Mouse (Mus musculus): ENCODE data around the gene Tmbim7. TPM values are rescaled to one million over a fixed set of nuclear protein-coding genes. Genes with fewer than 3 reads are reported as not detected.

The Tmbim7 gene
- total RNA-seq, 2 experiments from 2014 or later: not detected

- intact Hi-C loops (cut with DNase I): no loop called here
- no peak for DNase-seq
Observed at GRCm38 (mm10) chr5:3653801-3654200, 2.8 kb downstream of the Tmbim7 start.

GRCm38 (mm10) chr5:3657085-3657484, 6.1 kb downstream of the Tmbim7 start, which contains the start of gene Gatad1:
Gatad1 (minus strand) TSS chr5:3657185.
- intact Hi-C loops (cut with DNase I): no loop called here

GRCm38 (mm10) chr5:3665225-3665624, 14.2 kb downstream of the Tmbim7 start:
- DNase-seq: no peak
- intact Hi-C loops (cut with DNase I): no loop called here

More at GRCm38 (mm10) chr5:3657085-3657484, 6.1 kb downstream of the Tmbim7 start, which contains the start of gene Gatad1:
- no peak for DNase-seq

- intact Hi-C loops (cut with DNase I): no loop called here
- no peak for DNase-seq
Observed at GRCm38 (mm10) chr5:3666585-3666984, 15.6 kb downstream of the Tmbim7 start.

- DNase-seq: no peak
- intact Hi-C loops (cut with DNase I): no loop called here
Observed at GRCm38 (mm10) chr5:3669938-3670554, 19.1 kb downstream of the Tmbim7 start.

- no peak for DNase-seq
- intact Hi-C loops (cut with DNase I): no loop called here
Observed at GRCm38 (mm10) chr5:3688298-3688697, 37.3 kb downstream of the Tmbim7 start.

GRCm38 (mm10) chr5:3691283-3691682, 40.3 kb downstream of the Tmbim7 start:
- DNase-seq: no peak
- intact Hi-C loops (cut with DNase I): no loop called here

GRCm38 (mm10) chr5:3692956-3693355, 42.0 kb downstream of the Tmbim7 start:
- intact Hi-C loops (cut with DNase I): no loop called here

GRCm38 (mm10) chr5:3695191-3695590, 44.2 kb downstream of the Tmbim7 start:
- intact Hi-C loops (cut with DNase I): no loop called here
- DNase-seq: no peak

More at GRCm38 (mm10) chr5:3692956-3693355, 42.0 kb downstream of the Tmbim7 start:
- DNase-seq: no peak

GRCm38 (mm10) chr5:3696031-3696430, 45.0 kb downstream of the Tmbim7 start:
- DNase-seq: no peak
- intact Hi-C loops (cut with DNase I): no loop called here

GRCm38 (mm10) chr5:3700025-3700424, 49.0 kb downstream of the Tmbim7 start:
- intact Hi-C loops (cut with DNase I): no loop called here
- no peak for DNase-seq

- DNase-seq: no peak
- intact Hi-C loops (cut with DNase I): no loop called here
Observed at GRCm38 (mm10) chr5:3702180-3702579, 51.2 kb downstream of the Tmbim7 start.

GRCm38 (mm10) chr5:3715800-3716199, 64.8 kb downstream of the Tmbim7 start:
- intact Hi-C loops (cut with DNase I): no loop called here
- DNase-seq: no peak

GRCm38 (mm10) chr5:3719371-3719770, 68.4 kb downstream of the Tmbim7 start:
- no peak for DNase-seq
- intact Hi-C loops (cut with DNase I): no loop called here

GRCm38 (mm10) chr5:3722873-3723272, 71.9 kb downstream of the Tmbim7 start:
- intact Hi-C loops (cut with DNase I): no loop called here

GRCm38 (mm10) chr5:3723415-3723814, 72.4 kb downstream of the Tmbim7 start:
- intact Hi-C loops (cut with DNase I): no loop called here
- no peak for DNase-seq

More at GRCm38 (mm10) chr5:3722873-3723272, 71.9 kb downstream of the Tmbim7 start:
- no peak for DNase-seq

GRCm38 (mm10) chr5:3725491-3725890, 74.5 kb downstream of the Tmbim7 start:
- no peak for DNase-seq
- intact Hi-C loops (cut with DNase I): no loop called here

- intact Hi-C loops (cut with DNase I): no loop called here
- DNase-seq: no peak
Observed at GRCm38 (mm10) chr5:3728820-3729219, 77.8 kb downstream of the Tmbim7 start.

Small RNA genes within 50 kb of the gene (microRNA-seq; reads per million reads assigned to microRNA genes)
- gene Gm22926 (0 reads per million in 2 experiments), gene Gm26238 (0 reads per million in 2 experiments)

Other genes with a start within 250 kb of the Tmbim7 start
- gene Fam133b, start 107.3 kb upstream of the Tmbim7 start, total RNA-seq (2021): 10 to 100 TPM; 11.6 to 14.9 TPM
- gene 1700109H08Rik, start 79.6 kb upstream of the Tmbim7 start, total RNA-seq (2021): 1 to 10 TPM; 3.9 to 5.5 TPM
- gene Pex1, start 55.1 kb upstream of the Tmbim7 start, total RNA-seq (2021): 1 to 10 TPM; 6.9 to 7.3 TPM
- 1 to 10 TPM; 4.7 to 5.7 TPM for gene Rbm48, start 54.6 kb upstream of the Tmbim7 start, total RNA-seq (2021)
- 10 to 100 TPM; 69.2 to 87.0 TPM for gene Gatad1, start 6.0 kb downstream of the Tmbim7 start, total RNA-seq (2021)
- 10 to 100 TPM; 14.6 to 15.2 TPM for gene Ankib1, start 151.7 kb downstream of the Tmbim7 start, total RNA-seq (2021)
- gene Krit1, start 152.0 kb downstream of the Tmbim7 start, total RNA-seq (2021): 10 to 100 TPM; 13.7 to 14.5 TPM
- under 1 TPM in 1 of 2 experiments, not detected in 1; 0.10 TPM for gene Lrrd1, start 194.0 kb downstream of the Tmbim7 start, total RNA-seq (2021)
- 1 to 10 TPM; 1.1 to 1.5 TPM for gene Mterf1a, start 242.8 kb downstream of the Tmbim7 start, total RNA-seq (2021)

Measured in gastrocnemius, postnatal 36 days (tissue).